Mouse (Mus musculus) spleen, adult 18-20 months (tissue): ENCODE data around the gene Ppm1k.
A peak's percentile ranks its signal among the peaks of the same experiment; 100 is the strongest.
"Not testable (repeated sequence)": the region's sequence is repeated elsewhere in the genome, so short reads cannot be mapped to it uniquely, and the experiment has no call there.

Experiments
- DNase-seq, 2 experiments: peaks; one replicate each; pipeline ENCODE4 v3.0.0; 2022; ENCODE audit warnings: mixed read lengths in 2 of 2

Gene Ppm1k

GRCm38 (mm10) chr6:57535386-57535936, at the start of gene Ppm1k:
TSS of gene Ppm1k (minus strand) at chr6:57535468.
- peak; percentile 94 to 96 for DNase-seq

GRCm38 (mm10) chr6:57582356-57582755, 47.1 kb upstream of the Ppm1k start:
- peak in 1 of 2 experiments; percentile 37 for DNase-seq

- DNase-seq = no peak
Measured at GRCm38 (mm10) chr6:57581595-57581994, 46.3 kb upstream of the Ppm1k start.

- DNase-seq = peak; percentile 45 to 64
Measured at GRCm38 (mm10) chr6:57580881-57581548, 45.7 kb upstream of the Ppm1k start, which contains the start of gene Herc6. TSS of gene Herc6 (plus strand) at chr6:57581000.

- DNase-seq = no peak
Measured at GRCm38 (mm10) chr6:57571587-57571986, 36.3 kb upstream of the Ppm1k start.

- peak in 1 of 2 experiments; percentile 22 for DNase-seq
Measured at GRCm38 (mm10) chr6:57570170-57570974, 35.1 kb upstream of the Ppm1k start.

GRCm38 (mm10) chr6:57567630-57568029, 32.4 kb upstream of the Ppm1k start:
- DNase-seq = no peak

GRCm38 (mm10) chr6:57565452-57565851, 30.2 kb upstream of the Ppm1k start:
- no peak for DNase-seq

- DNase-seq = no peak
Measured at GRCm38 (mm10) chr6:57563454-57563853, 28.2 kb upstream of the Ppm1k start.

- DNase-seq = no peak
Measured at GRCm38 (mm10) chr6:57557796-57558317, 22.6 kb upstream of the Ppm1k start.

GRCm38 (mm10) chr6:57551211-57551796, 16.0 kb upstream of the Ppm1k start:
- no peak for DNase-seq

GRCm38 (mm10) chr6:57544866-57545265, 9.6 kb upstream of the Ppm1k start:
- DNase-seq = no peak

- not testable (repeated sequence) for DNase-seq
Measured at GRCm38 (mm10) chr6:57543591-57543990, 8.3 kb upstream of the Ppm1k start.

GRCm38 (mm10) chr6:57541737-57542335, 6.6 kb upstream of the Ppm1k start:
- no peak for DNase-seq

GRCm38 (mm10) chr6:57540950-57541498, 5.8 kb upstream of the Ppm1k start:
- no peak for DNase-seq

GRCm38 (mm10) chr6:57537887-57538286, 2.6 kb upstream of the Ppm1k start:
- no peak for DNase-seq

GRCm38 (mm10) chr6:57535971-57536669, 852 bp upstream of the Ppm1k start:
- DNase-seq = peak in 1 of 2 experiments; percentile 13

- peak; percentile 44 to 52 for DNase-seq
Measured at GRCm38 (mm10) chr6:57534611-57535286, 519 bp downstream of the Ppm1k start.

GRCm38 (mm10) chr6:57534231-57534610, 1.0 kb downstream of the Ppm1k start:
- DNase-seq = peak in 1 of 2 experiments; percentile 14

- DNase-seq = no peak
Measured at GRCm38 (mm10) chr6:57533410-57533809, 1.9 kb downstream of the Ppm1k start.

GRCm38 (mm10) chr6:57532022-57532421, 3.2 kb downstream of the Ppm1k start:
- DNase-seq = no peak
